Mouse (Mus musculus) bone marrow, adult 2 months (tissue): ENCODE measurements at regions not wholly inside any gene's neighbourhood (a gene's known extent, or its start where the extent isn't known, plus 50 kb on each side); places are given as distances from the start of the nearest gene placed in this dataset.

Experiments used
- CTCF ChIP-seq: fragments of 200-500 bp; IDR thresholded peaks from 2 replicates; pipeline ENCODE4 v1.5.1; 2011; ENCODE audit warnings: low read length, control low read depth; ENCODE audit not compliant: control insufficient read depth, insufficient read depth
- POLR2A ChIP-seq: fragments of 200-500 bp; IDR thresholded peaks from 2 replicates; pipeline ENCODE4 v1.6.1; 2011; ENCODE audit warnings: low read depth, mild to moderate bottlenecking, control low read depth, low read length, borderline replicate concordance; ENCODE audit not compliant: control insufficient read depth

- TF ChIP-seq CTCF (no peak), POLR2A (no peak)
These were observed 94.7 kb upstream of the Wnt4 start for GRCm38 (mm10) chr4:137182547-137182946.
